ENCODE assay signal across 8 mouse cellular contexts in the genomic region with DNA sequence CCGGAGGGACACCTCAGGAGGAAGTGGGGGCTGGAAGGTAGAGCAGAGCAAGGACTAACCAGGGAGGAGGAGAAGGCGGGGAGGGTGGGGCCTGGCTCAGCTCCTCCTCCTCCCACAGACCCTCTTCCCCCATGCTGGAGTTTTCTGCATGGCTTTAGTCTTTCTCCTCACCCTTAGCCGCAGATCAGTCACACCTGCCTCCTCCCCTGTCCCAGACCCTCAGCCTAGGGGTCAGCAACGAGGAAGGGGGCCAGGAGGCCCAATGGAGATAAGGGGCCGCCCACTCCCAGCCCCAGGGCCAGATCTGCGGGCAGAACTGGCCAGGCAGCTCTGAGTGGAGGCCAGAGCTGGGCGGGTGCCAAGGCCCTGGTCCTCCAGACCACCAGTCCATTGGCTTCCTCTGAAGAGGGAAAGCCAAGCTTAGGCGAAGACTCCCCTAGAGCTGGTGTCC. TPM values are rescaled to one million over a fixed set of nuclear protein-coding genes. Genes with fewer than 3 reads are reported as not detected.
DNase-seq lines count a peak whose midpoint lies in the region; ATAC-seq and TF ChIP-seq lines count a peak whose summit lies in the region.

No protein-coding gene starts in this region.

- ATAC-seq in forebrain, embryonic 13.5 days, result no peak
- no peak for ATAC-seq in forebrain, embryonic 16.5 days
- no peak for ATAC-seq in lung, postnatal 0 days
- ATAC-seq in heart, embryonic 15.5 days (replicated peaks; ENCODE audit: insufficient number of reproducible peaks, insufficient read depth, low FRiP score, low read depth), result no peak
- no peak for ATAC-seq in neural tube, embryonic 13.5 days (ENCODE audit: low read depth)

- H3K9me3 ChIP-seq in forebrain, embryonic 13.5 days (replicated peaks), result no peaks in the 10 kb centered on the region
- no peaks in the 10 kb centered on the region for H3K9me3 ChIP-seq in forebrain, embryonic 16.5 days (ENCODE audit: control insufficient read depth, low read length)
- H3K9me3 ChIP-seq in lung, postnatal 0 days (ENCODE audit: low read length), result no peaks in the 10 kb centered on the region
- no peaks in the 10 kb centered on the region for H3K9me3 ChIP-seq in heart, embryonic 15.5 days (replicated peaks)
- no peaks in the 10 kb centered on the region for H3K9me3 ChIP-seq in neural tube, embryonic 13.5 days

- H3K27ac ChIP-seq in forebrain, embryonic 13.5 days, result no peak overlapping the region
- H3K27ac ChIP-seq in forebrain, embryonic 16.5 days (ENCODE audit: low read length), result no peak overlapping the region
- H3K27ac ChIP-seq in lung, postnatal 0 days (ENCODE audit: low read length), result peak overlapping the region; percentile 83
- peak overlapping the region; percentile 80 for H3K27ac ChIP-seq in heart, embryonic 15.5 days
- H3K27ac ChIP-seq in neural tube, embryonic 13.5 days (replicated peaks), result no peak overlapping the region; the same call in 1 of the 2 replicates

- no peak for TF ChIP-seq CTCF in lung, postnatal 0 days (IDR thresholded peaks at IDR 0.05)

- peak; percentile 50 for DNase-seq in lung, postnatal 0 days (ENCODE audit: low spot score)
- no peak for DNase-seq in lung, postnatal 25 days (ENCODE audit: low spot score)
- DNase-seq in cerebellum, adult 11-12 months, result no peak
- no peak for DNase-seq in gastrocnemius, postnatal 10 days

- H3K27me3 ChIP-seq in forebrain, embryonic 13.5 days, result no peaks in the 10 kb centered on the region; the same call in 1 of the 2 replicates
- no peaks in the 10 kb centered on the region for H3K27me3 ChIP-seq in forebrain, embryonic 16.5 days (replicated peaks; ENCODE audit: control insufficient read depth, insufficient read depth, low read length)
- H3K27me3 ChIP-seq in lung, postnatal 0 days (replicated peaks; ENCODE audit: insufficient read depth, low read length), result no peaks in the 10 kb centered on the region
- H3K27me3 ChIP-seq in heart, embryonic 15.5 days, result no peaks in the 10 kb centered on the region
- peaks cover 35% of the 10 kb centered on the region for H3K27me3 ChIP-seq in neural tube, embryonic 13.5 days

- no peak overlapping the region for H3K9ac ChIP-seq in forebrain, embryonic 13.5 days
- H3K9ac ChIP-seq in forebrain, embryonic 16.5 days (replicated peaks; ENCODE audit: low read depth, low read length), result no peak overlapping the region; the same call in 1 of the 2 replicates
- peak overlapping the region; percentile 19 for H3K9ac ChIP-seq in lung, postnatal 0 days (replicated peaks; ENCODE audit: low read depth)
- peak overlapping the region; percentile 43 for H3K9ac ChIP-seq in heart, embryonic 15.5 days
- H3K9ac ChIP-seq in neural tube, embryonic 13.5 days, result peak overlapping the region; percentile 45

- H3K36me3 ChIP-seq in forebrain, embryonic 13.5 days (ENCODE audit: poor library complexity, severe bottlenecking), result no peaks in the 10 kb centered on the region
- no peaks in the 10 kb centered on the region for H3K36me3 ChIP-seq in forebrain, embryonic 16.5 days (ENCODE audit: control insufficient read depth, insufficient read depth)
- no peaks in the 10 kb centered on the region for H3K36me3 ChIP-seq in lung, postnatal 0 days (ENCODE audit: insufficient read depth, low read length)
- H3K36me3 ChIP-seq in heart, embryonic 15.5 days, result no peaks in the 10 kb centered on the region
- H3K36me3 ChIP-seq in neural tube, embryonic 13.5 days, result no peaks in the 10 kb centered on the region

- H3K4me3 ChIP-seq in forebrain, embryonic 13.5 days, result no peak overlapping the region
- H3K4me3 ChIP-seq in forebrain, embryonic 16.5 days (replicated peaks; ENCODE audit: low read length), result no peak overlapping the region
- no peak overlapping the region for H3K4me3 ChIP-seq in lung, postnatal 0 days (ENCODE audit: low read depth, low read length)
- peak overlapping the region; percentile 22 for H3K4me3 ChIP-seq in heart, embryonic 15.5 days
- no peak overlapping the region for H3K4me3 ChIP-seq in neural tube, embryonic 13.5 days

- H3K4me1 ChIP-seq in forebrain, embryonic 13.5 days, result peaks cover 55% of the 10 kb centered on the region
- peaks cover 31% of the 10 kb centered on the region for H3K4me1 ChIP-seq in forebrain, embryonic 16.5 days (replicated peaks; ENCODE audit: control insufficient read depth, insufficient read depth, low read length)
- H3K4me1 ChIP-seq in lung, postnatal 0 days (ENCODE audit: insufficient read depth, low read depth, low read length), result peaks cover 36% of the 10 kb centered on the region; the same call in 1 of the 2 replicates
- peaks cover 76% of the 10 kb centered on the region for H3K4me1 ChIP-seq in heart, embryonic 15.5 days (replicated peaks)
- peaks cover 63% of the 10 kb centered on the region for H3K4me1 ChIP-seq in neural tube, embryonic 13.5 days (replicated peaks)

- WGBS in forebrain, embryonic 13.5 days, result 16% methylated on average over 8 of the region's 8 CpGs
- 17% methylated on average over 7 of the region's 8 CpGs for WGBS in forebrain, embryonic 16.5 days
- 7% methylated on average over 6 of the region's 8 CpGs for WGBS in lung, postnatal 0 days
- WGBS in heart, embryonic 15.5 days, result 9% methylated on average over 8 of the region's 8 CpGs
- 24% methylated on average over 8 of the region's 8 CpGs for WGBS in neural tube, embryonic 13.5 days

- TF ChIP-seq EP300 in lung, postnatal 0 days (IDR thresholded peaks at IDR 0.05), result no peak

- peak overlapping the region; percentile 20; the same call in 1 of the 2 replicates for H3K4me2 ChIP-seq in forebrain, embryonic 13.5 days
- H3K4me2 ChIP-seq in forebrain, embryonic 16.5 days (ENCODE audit: low read length), result no peak overlapping the region
- H3K4me2 ChIP-seq in lung, postnatal 0 days (replicated peaks; ENCODE audit: low read depth, low read length), result peak overlapping the region; percentile 46
- peak overlapping the region; percentile 53 for H3K4me2 ChIP-seq in heart, embryonic 15.5 days
- peak overlapping the region; percentile 21; the same call in 1 of the 2 replicates for H3K4me2 ChIP-seq in neural tube, embryonic 13.5 days

RNA-seq across cellular contexts. Expression of gene Tead3, which starts 5.3 kb away (rescaled TPM):
- 2.4 and 2.8 TPM in 2 replicates for polyA plus RNA-seq in forebrain, embryonic 13.5 days (2015; fragmentation: Nextera tagmentation; extraction: Ambion mirVana)
- polyA plus RNA-seq in forebrain, embryonic 16.5 days (2015; fragmentation: Nextera tagmentation; extraction: Ambion mirVana), result 1.5 and 1.8 TPM in 2 replicates
- 9.7 and 11.4 TPM in 2 replicates for polyA plus RNA-seq in lung, postnatal 0 days (2015; fragmentation: Nextera tagmentation; extraction: Ambion mirVana)
- 5.3 and 6.6 TPM in 2 replicates for polyA plus RNA-seq in heart, embryonic 15.5 days (2015; fragmentation: Nextera tagmentation; extraction: Ambion mirVana)
- 2.1 and 2.8 TPM in 2 replicates for polyA plus RNA-seq in neural tube, embryonic 13.5 days (2015; fragmentation: Nextera tagmentation; extraction: Ambion mirVana)
- 10 to 100 TPM in 1 of 2 experiments, 1 to 10 TPM in 1; 10.0 to 14.8 TPM for total RNA-seq in gastrocnemius, postnatal 10 days (2021)

RNA-seq across cellular contexts. Expression of gene Rpl10a, which starts 17.0 kb away (rescaled TPM):
- polyA plus RNA-seq in forebrain, embryonic 13.5 days (2015; fragmentation: Nextera tagmentation; extraction: Ambion mirVana), result 444 and 501 TPM in 2 replicates
- 354 and 367 TPM in 2 replicates for polyA plus RNA-seq in forebrain, embryonic 16.5 days (2015; fragmentation: Nextera tagmentation; extraction: Ambion mirVana)
- 446 and 458 TPM in 2 replicates for polyA plus RNA-seq in lung, postnatal 0 days (2015; fragmentation: Nextera tagmentation; extraction: Ambion mirVana)
- 305 and 312 TPM in 2 replicates for polyA plus RNA-seq in heart, embryonic 15.5 days (2015; fragmentation: Nextera tagmentation; extraction: Ambion mirVana)
- polyA plus RNA-seq in neural tube, embryonic 13.5 days (2015; fragmentation: Nextera tagmentation; extraction: Ambion mirVana), result 381 and 408 TPM in 2 replicates
- total RNA-seq in gastrocnemius, postnatal 10 days (2021), result 100 to 1,000 TPM; 699 to 738 TPM

RNA-seq across cellular contexts. Expression of gene Tulp1, which starts 19.7 kb away (rescaled TPM):
- polyA plus RNA-seq in forebrain, embryonic 13.5 days (2015; fragmentation: Nextera tagmentation; extraction: Ambion mirVana), result 1.4 and 1.7 TPM in 2 replicates
- 1.5 and 1.7 TPM in 2 replicates for polyA plus RNA-seq in forebrain, embryonic 16.5 days (2015; fragmentation: Nextera tagmentation; extraction: Ambion mirVana)
- 18.1 and 22.7 TPM in 2 replicates for polyA plus RNA-seq in lung, postnatal 0 days (2015; fragmentation: Nextera tagmentation; extraction: Ambion mirVana)
- 2.6 and 4.3 TPM in 2 replicates for polyA plus RNA-seq in heart, embryonic 15.5 days (2015; fragmentation: Nextera tagmentation; extraction: Ambion mirVana)
- polyA plus RNA-seq in neural tube, embryonic 13.5 days (2015; fragmentation: Nextera tagmentation; extraction: Ambion mirVana), result 2.7 and 2.8 TPM in 2 replicates
- under 1 TPM; 0.40 to 0.50 TPM for total RNA-seq in gastrocnemius, postnatal 10 days (2021)

RNA-seq across cellular contexts. Expression of gene Fance, which starts 32.0 kb away (rescaled TPM):
- polyA plus RNA-seq in forebrain, embryonic 13.5 days (2015; fragmentation: Nextera tagmentation; extraction: Ambion mirVana), result 22.6 and 24.6 TPM in 2 replicates
- polyA plus RNA-seq in forebrain, embryonic 16.5 days (2015; fragmentation: Nextera tagmentation; extraction: Ambion mirVana), result 20.9 and 25.0 TPM in 2 replicates
- 21.8 and 24.3 TPM in 2 replicates for polyA plus RNA-seq in lung, postnatal 0 days (2015; fragmentation: Nextera tagmentation; extraction: Ambion mirVana)
- 18.8 and 25.3 TPM in 2 replicates for polyA plus RNA-seq in heart, embryonic 15.5 days (2015; fragmentation: Nextera tagmentation; extraction: Ambion mirVana)
- polyA plus RNA-seq in neural tube, embryonic 13.5 days (2015; fragmentation: Nextera tagmentation; extraction: Ambion mirVana), result 23.2 and 23.3 TPM in 2 replicates
- total RNA-seq in gastrocnemius, postnatal 10 days (2021), result 10 to 100 TPM; 14.8 to 20.1 TPM

Comparison
In these comparisons a context has a peak if more than half of its experiments do, and no peak if none do; other contexts are left out.
1. H3K27ac ChIP-seq: peak in lung, postnatal 0 days (single experiment) and heart, embryonic 15.5 days (single experiment); none in forebrain, embryonic 13.5 days (single experiment), forebrain, embryonic 16.5 days (single experiment) and neural tube, embryonic 13.5 days (single experiment).
2. H3K9ac ChIP-seq: peak in lung, postnatal 0 days (single experiment), heart, embryonic 15.5 days (single experiment) and neural tube, embryonic 13.5 days (single experiment); none in forebrain, embryonic 13.5 days (single experiment) and forebrain, embryonic 16.5 days (single experiment).